Mouse (Mus musculus) kidney, embryonic 14.5 days (tissue): ENCODE data around the gene Cd244a. TPM values are rescaled to one million over a fixed set of nuclear protein-coding genes. Genes with fewer than 3 reads are reported as not detected.

Source experiments
- ATAC-seq: fragments of 200-750 bp; cut with Nextera tagmentation; 2 replicates; pipeline ENCODE4 v1.8.0; 2017; ENCODE audit warnings: moderate number of reproducible peaks, mild to moderate bottlenecking, moderate TSS enrichment, moderate library complexity; ENCODE audit not compliant: low FRiP score, low TSS enrichment
- H3K27ac ChIP-seq: fragments of 300-500 bp; sonication (generic); 2 replicates; pipeline ENCODE4 v1.5.1; 2014; ENCODE audit warnings: low read depth, mild to moderate bottlenecking, low read length, moderate library complexity, mixed read lengths
- H3K27me3 ChIP-seq: fragments of 300-500 bp; sonication (generic); 2 replicates; pipeline ENCODE4 v1.6.1; 2014; ENCODE audit warnings: mild to moderate bottlenecking, low read length; ENCODE audit not compliant: control insufficient read depth, insufficient read depth
- H3K36me3 ChIP-seq: fragments of 300-500 bp; sonication (generic); 2 replicates; pipeline ENCODE4 v1.6.1; 2014; ENCODE audit warnings: low read length, mixed read lengths; ENCODE audit not compliant: control insufficient read depth, insufficient read depth
- H3K4me1 ChIP-seq: fragments of 300-500 bp; sonication (generic); 2 replicates; pipeline ENCODE4 v1.6.1; 2014; ENCODE audit warnings: low read length, mixed read lengths; ENCODE audit not compliant: control insufficient read depth, insufficient read depth
- H3K4me2 ChIP-seq: fragments of 300-500 bp; sonication (generic); replicated peaks from 2 replicates; pipeline ENCODE4 v1.6.1; 2014; ENCODE audit warnings: low read depth, mild to moderate bottlenecking, low read length
- H3K4me3 ChIP-seq: fragments of 300-500 bp; sonication (generic); 2 replicates; pipeline ENCODE4 v1.5.1; 2014; ENCODE audit warnings: mild to moderate bottlenecking, low read length
- H3K9ac ChIP-seq: fragments of 300-500 bp; sonication (generic); 2 replicates; pipeline ENCODE4 v1.6.1; 2014; ENCODE audit warnings: low read depth, mild to moderate bottlenecking, low read length, moderate library complexity
- H3K9me3 ChIP-seq: fragments of 300-500 bp; sonication (generic); 2 replicates; pipeline ENCODE4 v1.6.1; 2016; ENCODE audit warnings: low read length; ENCODE audit not compliant: control insufficient read depth
- WGBS: fragments of 180-500 bp; shearing (Covaris S2); extraction: QIAGEN DNeasy Blood & Tissue Kit; methylation state at CpG from one replicate; pipeline ENCODE4 v1.1.7; 2014; 5-methylcytosine and 5-hydroxymethylcytosine counted together
- polyA plus RNA-seq: library from polyadenylated mRNA; unstranded; fragments of >200 nt; fragmentation: Nextera tagmentation; extraction: Ambion mirVana; gene quantifications from 2 replicates; pipeline ENCODE4 v1.2.1, GENCODE M21; 2014

Cd244a gene
- polyA plus RNA-seq, 1 experiment from 2014 or later = not detected

GRCm38 (mm10) chr1:171540694-171541093 is 18.3 kb upstream of the Cd244a start:
- H3K4me1 ChIP-seq = no peaks in the 10 kb centered on the region
- H3K27me3 ChIP-seq = no peaks in the 10 kb centered on the region
- H3K9me3 ChIP-seq = peaks cover 2% of the 10 kb centered on the region; the same call in 1 of the 2 replicates
- no peak overlapping the region for H3K4me2 ChIP-seq
- 89% methylated on average over 1 of the region's 1 CpGs for WGBS
- H3K4me3 ChIP-seq = no peak overlapping the region
- ATAC-seq = no peak
- no peak overlapping the region for H3K9ac ChIP-seq
- no peak overlapping the region for H3K27ac ChIP-seq
- H3K36me3 ChIP-seq = no peaks in the 10 kb centered on the region

- Histone ChIP-seq H3K27ac (no peak overlapping the region), H3K36me3 (no peaks in the 10 kb centered on the region), H3K4me2 (no peak overlapping the region), H3K27me3 (no peaks in the 10 kb centered on the region), H3K9me3 (no peaks in the 10 kb centered on the region), H3K9ac (no peak overlapping the region), H3K4me1 (no peaks in the 10 kb centered on the region), H3K4me3 (no peak overlapping the region)
- 62% methylated on average over 7 of the region's 7 CpGs for WGBS
- no peak for ATAC-seq
Observed at GRCm38 (mm10) chr1:171551326-171551725, 7.7 kb upstream of the Cd244a start.

GRCm38 (mm10) chr1:171552230-171552629 is 6.8 kb upstream of the Cd244a start:
- no peak overlapping the region for H3K9ac ChIP-seq
- no peaks in the 10 kb centered on the region for H3K27me3 ChIP-seq
- H3K27ac ChIP-seq = no peak overlapping the region
- no peaks in the 10 kb centered on the region for H3K9me3 ChIP-seq
- 85% methylated on average over 2 of the region's 2 CpGs for WGBS
- no peak for ATAC-seq
- no peak overlapping the region for H3K4me3 ChIP-seq
- no peak overlapping the region for H3K4me2 ChIP-seq
- no peaks in the 10 kb centered on the region for H3K4me1 ChIP-seq
- H3K36me3 ChIP-seq = no peaks in the 10 kb centered on the region

- Histone ChIP-seq H3K27ac (no peak overlapping the region), H3K4me3 (no peak overlapping the region), H3K4me2 (no peak overlapping the region), H3K27me3 (no peaks in the 10 kb centered on the region), H3K36me3 (no peaks in the 10 kb centered on the region), H3K9me3 (no peaks in the 10 kb centered on the region), H3K9ac (no peak overlapping the region), H3K4me1 (no peaks in the 10 kb centered on the region)
- no peak for ATAC-seq
- WGBS = 86% methylated on average over 11 of the region's 11 CpGs
Observed at GRCm38 (mm10) chr1:171553359-171554341, 5.3 kb upstream of the Cd244a start.

- Histone ChIP-seq H3K4me2 (no peak overlapping the region), H3K4me1 (no peaks in the 10 kb centered on the region), H3K27ac (no peak overlapping the region), H3K36me3 (no peaks in the 10 kb centered on the region), H3K27me3 (no peaks in the 10 kb centered on the region), H3K9me3 (no peaks in the 10 kb centered on the region), H3K9ac (no peak overlapping the region), H3K4me3 (no peak overlapping the region)
- no peak for ATAC-seq
- WGBS = 88% methylated on average over 2 of the region's 2 CpGs
Observed at GRCm38 (mm10) chr1:171556366-171556765, 2.6 kb upstream of the Cd244a start.

GRCm38 (mm10) chr1:171558407-171558806 is 586 bp upstream of the Cd244a start:
- no peak for ATAC-seq
- no peak overlapping the region for H3K4me3 ChIP-seq
- H3K27me3 ChIP-seq = no peaks in the 10 kb centered on the region
- no peak overlapping the region for H3K4me2 ChIP-seq
- H3K4me1 ChIP-seq = no peaks in the 10 kb centered on the region
- H3K36me3 ChIP-seq = no peaks in the 10 kb centered on the region
- 71% methylated on average over 6 of the region's 6 CpGs for WGBS
- H3K9me3 ChIP-seq = no peaks in the 10 kb centered on the region
- no peak overlapping the region for H3K27ac ChIP-seq
- no peak overlapping the region for H3K9ac ChIP-seq

- Histone ChIP-seq H3K9ac (no peak overlapping the region), H3K27ac (no peak overlapping the region), H3K4me1 (no peaks in the 10 kb centered on the region), H3K36me3 (no peaks in the 10 kb centered on the region), H3K9me3 (no peaks in the 10 kb centered on the region), H3K4me2 (no peak overlapping the region), H3K4me3 (no peak overlapping the region), H3K27me3 (no peaks in the 10 kb centered on the region)
- ATAC-seq = no peak
- 74% methylated on average over 2 of the region's 2 CpGs for WGBS
Observed at GRCm38 (mm10) chr1:171560262-171560661, 1.3 kb downstream of the Cd244a start.

GRCm38 (mm10) chr1:171561200-171561599 is 2.2 kb downstream of the Cd244a start:
- 88% methylated on average over 1 of the region's 1 CpGs for WGBS
- Histone ChIP-seq H3K9ac (no peak overlapping the region), H3K4me1 (no peaks in the 10 kb centered on the region), H3K36me3 (no peaks in the 10 kb centered on the region), H3K27me3 (no peaks in the 10 kb centered on the region), H3K9me3 (no peaks in the 10 kb centered on the region), H3K4me3 (no peak overlapping the region), H3K27ac (no peak overlapping the region), H3K4me2 (no peak overlapping the region)
- ATAC-seq = no peak

GRCm38 (mm10) chr1:171561639-171562225 is 2.7 kb downstream of the Cd244a start:
- 64% methylated on average over 7 of the region's 11 CpGs for WGBS

More at GRCm38 (mm10) chr1:171561639-171562225, 2.7 kb downstream of the Cd244a start:
- Histone ChIP-seq H3K4me1 (no peaks in the 10 kb centered on the region), H3K9me3 (no peaks in the 10 kb centered on the region), H3K4me2 (no peak overlapping the region), H3K4me3 (no peak overlapping the region), H3K36me3 (no peaks in the 10 kb centered on the region), H3K27me3 (no peaks in the 10 kb centered on the region), H3K27ac (no peak overlapping the region), H3K9ac (no peak overlapping the region)
- no peak for ATAC-seq
